Mouse (Mus musculus) layer of hippocampus, postnatal 10 days (tissue): ENCODE measurements around the gene Lipm. TPM values are rescaled to one million over a fixed set of nuclear protein-coding genes. Genes with fewer than 3 reads are reported as not detected.

Experiments
- DNase-seq, 2 experiments: peaks; one replicate each; pipeline ENCODE4 v3.0.0; 2021; ENCODE audit warnings: low spot score in 2 of 2
- microRNA-seq, 2 experiments: library from miRNA; unstranded; fragments of <30 nt; microRNA quantifications; one replicate each; pipeline ENCODE4 v1.2.0; 2021
- total RNA-seq, 2 experiments: library from RNA; stranded (reverse); gene quantifications; 2 replicates each; pipeline ENCODE4 v1.2.3; 2021

Lipm gene
- total RNA-seq, 2 experiments from 2014 or later, result 0.20 to 0.48 TPM

DNA sequence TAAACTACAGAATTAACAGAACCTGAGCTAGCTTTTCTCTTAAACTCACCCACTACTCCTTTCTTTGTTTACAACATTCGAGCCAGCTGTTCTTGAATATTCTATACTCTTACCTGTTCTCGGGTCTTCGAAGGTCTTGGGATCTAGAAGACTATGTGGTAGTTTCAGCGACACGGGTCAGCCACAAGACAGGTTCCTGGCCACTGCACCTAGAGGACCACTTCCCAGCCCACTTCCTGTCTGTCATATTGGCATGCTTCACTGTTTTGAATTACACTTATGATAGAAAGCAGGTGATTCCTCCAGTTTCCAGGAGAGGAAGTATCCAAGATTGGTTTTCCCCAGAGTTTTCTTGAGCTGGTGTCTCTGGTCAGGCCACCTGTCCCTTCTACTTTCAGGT, 62.0 kb downstream of the Lipm start:
- DNase-seq, result no peak

DNA sequence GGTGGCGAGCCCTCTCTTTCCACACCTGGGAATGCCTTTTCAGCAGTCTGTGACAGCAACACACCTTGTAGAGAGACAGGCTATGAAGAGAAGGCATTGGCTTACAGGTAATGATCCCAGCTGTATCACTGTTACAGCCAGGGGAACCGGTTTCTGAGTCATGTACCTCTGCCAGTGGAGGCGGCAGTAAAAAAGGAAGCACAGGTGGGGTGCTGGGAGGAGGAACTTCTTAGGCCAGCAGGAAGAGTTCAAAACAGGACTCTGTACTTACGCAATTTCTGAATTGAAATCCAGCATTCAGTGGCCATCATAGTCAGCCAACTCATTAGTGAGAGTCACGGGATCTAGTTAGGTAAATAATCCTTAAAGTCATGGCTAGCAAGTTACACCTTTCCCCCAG, 65.2 kb downstream of the Lipm start, which contains the start of gene Ankrd22:
Ankrd22 (minus strand) TSS at position 163 of the 400 bp plus-strand sequence.
- DNase-seq, result no peak

DNA sequence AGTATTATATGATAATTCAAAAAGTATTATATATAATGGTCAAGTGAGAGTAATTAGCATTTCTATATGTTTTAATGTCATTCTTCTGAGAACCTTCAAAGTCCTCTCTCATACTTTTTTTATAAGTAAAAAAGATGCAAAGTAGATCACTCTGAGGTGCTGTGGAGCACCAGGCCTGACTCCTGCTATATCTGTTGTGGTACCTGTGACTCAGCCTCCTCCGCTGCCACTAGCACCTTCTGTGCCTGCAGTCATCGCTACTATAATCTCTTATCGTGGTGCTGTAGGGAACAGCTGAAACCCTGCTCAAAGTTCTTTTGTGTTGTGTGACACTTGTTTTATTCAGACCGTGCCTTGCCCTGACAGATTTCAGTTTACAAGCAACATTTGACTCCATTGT, 65.7 kb downstream of the Lipm start:
- DNase-seq, result no peak

DNA sequence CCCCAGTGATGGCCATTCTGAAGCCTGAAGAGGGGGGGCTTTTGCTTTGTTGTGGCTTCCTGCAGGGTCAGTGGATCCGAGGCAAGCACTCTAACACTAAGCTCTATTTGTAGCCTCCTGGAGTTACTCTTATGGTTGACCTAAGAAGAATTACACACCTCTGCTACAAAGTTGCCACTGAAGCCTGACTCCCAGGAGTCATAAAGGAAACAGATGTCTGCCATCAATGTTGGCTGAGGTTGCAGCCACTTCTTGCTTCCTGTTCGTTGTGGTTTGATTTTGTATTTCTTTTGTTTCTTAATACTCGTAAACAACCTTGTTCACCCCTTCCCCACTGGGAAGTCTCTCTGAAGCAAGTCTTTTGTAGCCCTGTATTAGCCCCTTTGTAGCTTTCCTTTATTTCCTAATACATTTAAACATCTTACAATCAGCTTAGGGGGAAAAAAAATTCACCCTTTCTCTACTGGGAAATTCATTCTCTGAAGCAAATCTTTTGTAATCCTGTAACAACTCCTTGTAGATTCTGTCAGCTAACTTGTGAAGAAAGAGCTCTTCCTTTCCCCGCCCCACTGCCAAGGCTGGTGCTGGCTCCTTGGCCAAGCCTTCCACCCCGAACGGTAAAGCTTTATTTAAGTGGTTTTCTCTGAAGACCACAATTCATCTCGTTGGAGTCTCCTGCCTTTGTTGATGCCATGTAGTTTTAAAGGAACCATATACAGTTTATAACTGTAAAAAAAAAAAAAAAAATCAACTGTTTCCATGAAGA, 67.3 kb downstream of the Lipm start:
- no peak for DNase-seq

DNA sequence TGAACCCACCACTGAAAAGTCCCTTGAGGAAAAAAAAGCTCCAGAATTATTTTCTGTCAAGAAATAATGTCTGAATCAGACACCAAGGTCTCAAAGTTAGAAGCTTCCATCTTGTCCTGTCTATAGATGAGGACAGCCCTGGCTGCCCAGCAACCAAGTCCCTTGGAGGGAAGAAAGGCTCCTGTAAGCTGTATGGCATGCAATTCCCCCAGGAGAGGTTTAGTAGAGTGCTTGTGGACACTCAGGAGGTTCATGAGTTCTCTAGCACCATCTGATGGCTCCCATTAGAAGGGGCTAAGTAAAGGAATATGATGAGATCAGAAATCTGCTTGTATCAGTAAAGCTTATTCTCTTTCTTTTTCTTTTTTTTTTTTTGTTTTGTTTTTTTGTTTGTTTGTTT, 68.4 kb downstream of the Lipm start:
- no peak for DNase-seq

DNA sequence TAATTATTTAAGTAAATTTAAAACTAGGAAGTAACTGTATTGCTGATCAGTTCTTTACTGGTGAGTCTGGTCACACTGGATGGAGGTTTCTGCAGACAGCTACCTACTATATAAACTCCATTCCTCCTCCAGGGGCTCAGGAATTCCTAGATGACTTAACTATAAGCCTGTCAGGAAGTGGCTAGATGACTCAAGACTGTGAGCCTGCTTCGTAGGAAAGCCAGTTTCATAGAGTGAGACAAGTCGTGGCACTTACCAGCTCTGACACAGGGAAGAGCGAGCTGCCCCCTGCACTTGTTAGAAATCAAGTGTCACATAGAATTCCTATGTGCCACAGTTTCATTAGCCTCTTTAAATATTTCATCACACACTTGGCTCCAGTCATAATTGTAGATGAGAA, 70.4 kb downstream of the Lipm start:
- DNase-seq, result no peak

Small RNA genes lying within 50 kb of the gene (microRNA-seq; reads per million reads assigned to microRNA genes)
- gene Gm23334, result 0 reads per million in 2 experiments

Other genes starting within 250 kb of the Lipm start
- not detected for gene Lipf, start 139.7 kb upstream of the Lipm start, total RNA-seq
- not detected for gene Lipk, start 92.6 kb upstream of the Lipm start, total RNA-seq
- not detected for gene Lipn, start 33.6 kb upstream of the Lipm start, total RNA-seq
- under 1 TPM in 1 of 2 experiments, not detected in 1; 0.11 TPM for gene Ankrd22, start 65.1 kb downstream of the Lipm start, total RNA-seq
- 10 to 100 TPM; 17.3 to 23.0 TPM for gene Stambpl1, start 91.3 kb downstream of the Lipm start, total RNA-seq
- gene Acta2, start 154.7 kb downstream of the Lipm start, total RNA-seq, result 10 to 100 TPM; 16.2 to 21.5 TPM
- gene Fas, start 189.7 kb downstream of the Lipm start, total RNA-seq, result 1 to 10 TPM in 1 of 2 experiments, not detected in 1; 1.2 TPM